24 mouse cellular contexts compared by ENCODE assay signal in genomic region chr5:117481586-117481985, GRCm38 (mm10).
A peak's percentile ranks its signal among the peaks of the same experiment; 100 is the strongest.
DNase-seq lines count a peak whose midpoint lies in the region; ATAC-seq and TF ChIP-seq lines count a peak whose summit lies in the region.
"Had no signal": no experiment of that assay in that cellular context is flagged by ENCODE, and none has a peak within 500 bp of the region (broad histone marks: within the 10 kb centered on the region; RNA-seq: fewer than 3 reads in every experiment).

No protein-coding gene starts in this region.

- H3K4me3 ChIP-seq in forebrain, embryonic 10.5 days, result no peak overlapping the region
- no peak overlapping the region for H3K4me3 ChIP-seq in forebrain, embryonic 12.5 days (replicated peaks)
- peak overlapping the region in 2 of 3 experiments; percentile 3 to 32 for H3K4me3 ChIP-seq in CH12.LX (replicated peaks in 1 of 3; ENCODE audit: low read depth in 2 of 3, low read length in 2 of 3, poor library complexity in 1 of 3)
- H3K4me3 ChIP-seq: embryonic facial prominence, embryonic 13.5 days; erythroblast, embryonic 14.5 days; heart, embryonic 10.5 days; hindbrain, embryonic 15.5 days; liver, embryonic 13.5 days; megakaryocyte, embryonic 14.5 days; stomach, embryonic 15.5 days had no signal

- in situ Hi-C loops in CH12.LX (cut with MboI; ENCODE audit: low pct_ligation_motif_present, low pct_unique_long_range_greater_than_20kb, low sequenced_read_pairs), result loop anchor here (10.0 kb wide), 1 partner anchor 97 kb away; the partner anchor contains the start of gene Rfc5

- H3K4me1 ChIP-seq in forebrain, embryonic 10.5 days, result peaks cover 16% of the 10 kb centered on the region
- no peaks in the 10 kb centered on the region for H3K4me1 ChIP-seq in forebrain, embryonic 12.5 days
- H3K4me1 ChIP-seq in CH12.LX (ENCODE audit: control insufficient read depth in 1 of 2, insufficient read depth in 2 of 2), result peaks cover 33 to 85% of the 10 kb centered on the region in 2 experiments
- H3K4me1 ChIP-seq: embryonic facial prominence, embryonic 13.5 days; hindbrain, embryonic 15.5 days; liver, embryonic 13.5 days; megakaryocyte, embryonic 14.5 days; stomach, embryonic 15.5 days had no signal

- no peaks in the 10 kb centered on the region for H3K27me3 ChIP-seq in forebrain, embryonic 10.5 days (ENCODE audit: poor library complexity, severe bottlenecking)
- H3K27me3 ChIP-seq in forebrain, embryonic 12.5 days, result no peaks in the 10 kb centered on the region
- H3K27me3 ChIP-seq in CH12.LX (replicated peaks), result no peaks in the 10 kb centered on the region
- H3K27me3 ChIP-seq: embryonic facial prominence, embryonic 13.5 days; hindbrain, embryonic 15.5 days; liver, embryonic 13.5 days; stomach, embryonic 15.5 days had no signal

- TF ChIP-seq POLR2A in CH12.LX (IDR thresholded peaks at IDR 0.05; ENCODE audit: low read depth, low read length), result peak; percentile 49

- H3K36me3 ChIP-seq in forebrain, embryonic 10.5 days (replicated peaks), result no peaks in the 10 kb centered on the region
- H3K36me3 ChIP-seq in forebrain, embryonic 12.5 days (replicated peaks), result no peaks in the 10 kb centered on the region
- H3K36me3 ChIP-seq in CH12.LX (replicated peaks in 1 of 2; ENCODE audit: control insufficient read depth in 1 of 2, insufficient read depth in 1 of 2, low read length in 1 of 2), result no peaks in the 10 kb centered on the region
- H3K36me3 ChIP-seq: embryonic facial prominence, embryonic 13.5 days; heart, embryonic 10.5 days; hindbrain, embryonic 15.5 days; liver, embryonic 13.5 days; stomach, embryonic 15.5 days had no signal

- no peak for ATAC-seq in forebrain, embryonic 12.5 days (ENCODE audit: low FRiP score)
- peak; percentile 77 for ATAC-seq in activated CD4-positive, CD25-positive, alpha-beta regulatory T cell, adult 4 months
- ATAC-seq: forebrain, embryonic 14.5 days had no signal

- WGBS in forebrain, embryonic 10.5 days, result 85% methylated on average over 12 of the region's 12 CpGs
- WGBS in forebrain, embryonic 12.5 days, result 77% methylated on average over 12 of the region's 12 CpGs

- H3K9me3 ChIP-seq in forebrain, embryonic 10.5 days, result no peaks in the 10 kb centered on the region
- H3K9me3 ChIP-seq in forebrain, embryonic 12.5 days, result no peaks in the 10 kb centered on the region
- H3K9me3 ChIP-seq in CH12.LX (replicated peaks; ENCODE audit: low read length), result no peaks in the 10 kb centered on the region
- H3K9me3 ChIP-seq: embryonic facial prominence, embryonic 13.5 days; heart, embryonic 10.5 days; hindbrain, embryonic 15.5 days; liver, embryonic 13.5 days; megakaryocyte, embryonic 14.5 days; stomach, embryonic 15.5 days had no signal

- TF ChIP-seq RAD21 in CH12.LX (IDR thresholded peaks at IDR 0.05; ENCODE audit: low read depth, low read length), result no peak; the same call in none of the 2 replicates

- TF ChIP-seq CTCF in CH12.LX (conservative IDR thresholded peaks at IDR 0.05 in 1 of 2, IDR thresholded peaks at IDR 0.05 in 1 of 2; ENCODE audit: low read depth in 2 of 2, low read length in 2 of 2), result no peak

- peak; percentile 91 for TF ChIP-seq EP300 in CH12.LX (IDR thresholded peaks at IDR 0.05; ENCODE audit: low read length)

- H3K27ac ChIP-seq in forebrain, embryonic 10.5 days, result 0 out of 2 replicates have a peak overlapping the region, but pooled peaks have one; percentile 8
- no peak overlapping the region for H3K27ac ChIP-seq in forebrain, embryonic 12.5 days
- H3K27ac ChIP-seq in CH12.LX (ENCODE audit: insufficient read depth, low read depth), result peak overlapping the region; percentile 98
- H3K27ac ChIP-seq: embryonic facial prominence, embryonic 13.5 days; heart, embryonic 10.5 days; hindbrain, embryonic 15.5 days; liver, embryonic 13.5 days; stomach, embryonic 15.5 days had no signal

- no peak overlapping the region for H3K4me2 ChIP-seq in forebrain, embryonic 12.5 days
- peak overlapping the region; percentile 45 for H3K4me2 ChIP-seq in CH12.LX (ENCODE audit: insufficient read depth, low read depth, poor library complexity, severe bottlenecking)
- H3K4me2 ChIP-seq: embryonic facial prominence, embryonic 13.5 days; hindbrain, embryonic 15.5 days; liver, embryonic 13.5 days; lung, embryonic 14.5 days; stomach, embryonic 15.5 days had no signal

- DNase-seq in forebrain, embryonic 10.5 days (ENCODE audit: extremely low spot score, low spot score), result no peak
- DNase-seq in CH12.LX (ENCODE audit: extremely low read depth), result peak; percentile 95
- peak; percentile 43 for DNase-seq in retina, embryonic 14.5 days (ENCODE audit: low spot score)
- no peak for DNase-seq in thymus, postnatal 0 days (ENCODE audit: low spot score)
- DNase-seq in thymus, postnatal 4 days, result no peak
- DNase-seq in frontal cortex, postnatal 14 days (ENCODE audit: low spot score in 2 of 2), result no peak
- DNase-seq: adrenal gland, adult 2 months; cerebellum, adult 8-10 months; cerebellum, postnatal 36 days; embryo, embryonic 11 days; heart, postnatal 4 days; kidney, postnatal 25 days; liver, embryonic 13.5 days; lung, embryonic 14.5 days; thymus, adult 18-20 months had no signal

- dilution Hi-C loops in CH12.LX (cut with MboI; ENCODE audit: extremely low pct_ligation_motif_present, extremely low pct_unique_long_range_greater_than_20kb, low sequenced_read_pairs), result no loop called here

- H3K9ac ChIP-seq in forebrain, embryonic 12.5 days, result no peak overlapping the region
- H3K9ac ChIP-seq in CH12.LX (ENCODE audit: insufficient read depth, low read depth), result peak overlapping the region; percentile 34; the same call in 1 of the 2 replicates
- H3K9ac ChIP-seq: embryonic facial prominence, embryonic 13.5 days; hindbrain, embryonic 15.5 days; liver, embryonic 13.5 days; lung, embryonic 14.5 days; stomach, embryonic 15.5 days had no signal

- H3K79me2 ChIP-seq in CH12.LX (replicated peaks; ENCODE audit: control insufficient read depth, extremely low read depth, insufficient read depth, poor library complexity, severe bottlenecking), result no peaks in the 10 kb centered on the region

TF ChIP-seq in CH12.LX, 34 proteins besides CTCF, POLR2A, EP300 and RAD21:
- TF ChIP-seq CHD2 (IDR thresholded peaks at IDR 0.05; ENCODE audit: low read length), result peak; percentile 60
- TF ChIP-seq ELF1 (IDR thresholded peaks at IDR 0.05; ENCODE audit: low read depth, low read length), result peak; percentile 89
- no peak for TF ChIP-seq GABPA (IDR thresholded peaks at IDR 0.05; ENCODE audit: insufficient replicate concordance, low read depth, low read length)
- peak; percentile 83 for TF ChIP-seq SIN3A (IDR thresholded peaks at IDR 0.05; ENCODE audit: low read length)
- TF ChIP-seq MAFK (IDR thresholded peaks at IDR 0.05; ENCODE audit: insufficient replicate concordance, low read length), result no peak; the same call in none of the 2 replicates
- TF ChIP-seq MAX (IDR thresholded peaks at IDR 0.05; ENCODE audit: low read length), result peak; percentile 96
- TF ChIP-seq POLR2AphosphoS2 (IDR thresholded peaks at IDR 0.05; ENCODE audit: low read depth, low read length), result peak; percentile 40; the same call in 1 of the 2 replicates
- TF ChIP-seq ETS1 (conservative IDR thresholded peaks at IDR 0.05; ENCODE audit: low read depth, low read length), result peak; percentile 85
- no peak for TF ChIP-seq USF1 (IDR thresholded peaks at IDR 0.05; ENCODE audit: low read depth, low read length)
- TF ChIP-seq ZNF384 (IDR thresholded peaks at IDR 0.05; ENCODE audit: low read depth, low read length), result peak; percentile 42
- peak; percentile 80 for TF ChIP-seq IRF4 (IDR thresholded peaks at IDR 0.05; ENCODE audit: low read depth, low read length)
- peak; percentile 68; the same call in 1 of the 2 replicates for TF ChIP-seq TCF12 (IDR thresholded peaks at IDR 0.05; ENCODE audit: low read depth, low read length)
- TF ChIP-seq ZKSCAN1 (IDR thresholded peaks at IDR 0.05; ENCODE audit: borderline replicate concordance, low read depth, low read length), result no peak
- peak; percentile 66 for TF ChIP-seq NELFE (IDR thresholded peaks at IDR 0.05; ENCODE audit: low read depth, low read length)
- peak; percentile 75; the same call in 1 of the 2 replicates for TF ChIP-seq MYC (IDR thresholded peaks at IDR 0.05; ENCODE audit: low read depth, low read length)
- peak; percentile 69; the same call in 1 of the 2 replicates for TF ChIP-seq CHD1 (IDR thresholded peaks at IDR 0.05; ENCODE audit: low read depth, low read length)
- TF ChIP-seq JUN (IDR thresholded peaks at IDR 0.05; ENCODE audit: insufficient read depth, low read depth, low read length), result peak; percentile 50
- peak; percentile 76; the same call in 1 of the 2 replicates for TF ChIP-seq MXI1 (IDR thresholded peaks at IDR 0.05; ENCODE audit: low read depth, low read length)
- TF ChIP-seq PAX5 (IDR thresholded peaks at IDR 0.05; ENCODE audit: low read length), result no peak
- TF ChIP-seq ZC3H11A (IDR thresholded peaks at IDR 0.05; ENCODE audit: low read depth, low read length), result no peak
- peak; percentile 99 for TF ChIP-seq MEF2A (IDR thresholded peaks at IDR 0.05; ENCODE audit: borderline replicate concordance, low read depth, low read length)
- peak; percentile 42; the same call in 1 of the 2 replicates for TF ChIP-seq HCFC1 (IDR thresholded peaks at IDR 0.05; ENCODE audit: low read depth, low read length)
- peak; percentile 34; the same call in 1 of the 2 replicates for TF ChIP-seq JUND (conservative IDR thresholded peaks at IDR 0.05; ENCODE audit: low read depth, low read length)
- TF ChIP-seq KAT2A (IDR thresholded peaks at IDR 0.05; ENCODE audit: insufficient replicate concordance, low read length), result 0 out of 2 replicates have a peak, but pooled peaks have one; percentile 47
- no peak; the same call in 1 of the 2 replicates for TF ChIP-seq USF2 (conservative IDR thresholded peaks at IDR 0.05; ENCODE audit: low read depth, low read length)
- no peak for TF ChIP-seq SMC3 (IDR thresholded peaks at IDR 0.05; ENCODE audit: low read depth, low read length)
- peak; percentile 82 for TF ChIP-seq TBP (conservative IDR thresholded peaks at IDR 0.05; ENCODE audit: low read depth, low read length)
- peak; percentile 73 for TF ChIP-seq NRF1 (IDR thresholded peaks at IDR 0.05; ENCODE audit: low read depth, low read length)
- TF ChIP-seq RCOR1 (conservative IDR thresholded peaks at IDR 0.05; ENCODE audit: low read depth, low read length), result no peak; the same call in 1 of the 2 replicates
- TF ChIP-seq BHLHE40 (IDR thresholded peaks at IDR 0.05; ENCODE audit: low read depth, low read length), result peak; percentile 83
- no peak; the same call in 1 of the 2 replicates for TF ChIP-seq ZMIZ1 (IDR thresholded peaks at IDR 0.05; ENCODE audit: low read depth, low read length)
- no peak for TF ChIP-seq E2F4 (IDR thresholded peaks at IDR 0.05; ENCODE audit: insufficient replicate concordance, low read depth, low read length)
- TF ChIP-seq UBTF (IDR thresholded peaks at IDR 0.05; ENCODE audit: low read depth, low read length), result no peak
- TF ChIP-seq MAZ (IDR thresholded peaks at IDR 0.05; ENCODE audit: low read depth, low read length), result no peak
TF ChIP-seq in CH12.LX: peak in this region for 21.

Comparison
In these comparisons a context has a peak if more than half of its experiments do, and no peak if none do; other contexts are left out.
1. DNase-seq: peak in CH12.LX (single experiment) and retina, embryonic 14.5 days (single experiment); none in forebrain, embryonic 10.5 days (single experiment), thymus, postnatal 0 days (single experiment), thymus, postnatal 4 days (single experiment) and frontal cortex, postnatal 14 days (0 of 2).
2. H3K4me3 ChIP-seq: peak in CH12.LX (2 of 3); none in forebrain, embryonic 10.5 days (single experiment) and forebrain, embryonic 12.5 days (single experiment).